Mouse (Mus musculus): ENCODE measurements at regions not wholly inside any gene's neighbourhood (a gene's known extent, or its start where the extent isn't known, plus 50 kb on each side); places are given as distances from the start of the nearest gene placed in this dataset.

- DNase-seq (ENCODE audit: low read depth, low spot score), result no peak
Measured at GRCm38 (mm10) chr6:73401059-73401458, 68.4 kb downstream of the 4931417E11Rik start.

GRCm38 (mm10) chr6:73389301-73389700, 80.2 kb downstream of the 4931417E11Rik start:
- DNase-seq (ENCODE audit: low read depth, low spot score), result no peak

- DNase-seq (ENCODE audit: low read depth, low spot score), result no peak
Measured at GRCm38 (mm10) chr6:73386261-73386660, 83.2 kb downstream of the 4931417E11Rik start.

GRCm38 (mm10) chr6:73379825-73380224, 89.6 kb downstream of the 4931417E11Rik start:
- DNase-seq (ENCODE audit: low read depth, low spot score), result no peak

GRCm38 (mm10) chr6:73377884-73378283, 91.6 kb downstream of the 4931417E11Rik start:
- DNase-seq (ENCODE audit: low read depth, low spot score), result no peak

- no peak for DNase-seq (ENCODE audit: low read depth, low spot score)
Measured at GRCm38 (mm10) chr6:73376291-73376690, 93.2 kb downstream of the 4931417E11Rik start.

- no peak for DNase-seq (ENCODE audit: low read depth, low spot score)
Measured at GRCm38 (mm10) chr6:73372901-73373300, 96.6 kb downstream of the 4931417E11Rik start.

GRCm38 (mm10) chr6:73371866-73372265, 97.6 kb downstream of the 4931417E11Rik start:
- no peak for DNase-seq (ENCODE audit: low read depth, low spot score)

GRCm38 (mm10) chr6:73370901-73371300, 98.6 kb downstream of the 4931417E11Rik start:
- DNase-seq (ENCODE audit: low read depth, low spot score), result no peak

- DNase-seq (ENCODE audit: low read depth, low spot score), result no peak
Measured at GRCm38 (mm10) chr6:73368836-73369141, 100.7 kb downstream of the 4931417E11Rik start.

GRCm38 (mm10) chr6:73368047-73368835, 101.2 kb downstream of the 4931417E11Rik start:
- no peak for DNase-seq (ENCODE audit: low read depth, low spot score)

GRCm38 (mm10) chr6:73367616-73368015, 101.9 kb downstream of the 4931417E11Rik start:
- DNase-seq (ENCODE audit: low read depth, low spot score), result peak; percentile 60

GRCm38 (mm10) chr6:73366626-73367025, 102.8 kb downstream of the 4931417E11Rik start:
- no peak for DNase-seq (ENCODE audit: low read depth, low spot score)

- no peak for DNase-seq (ENCODE audit: low read depth, low spot score)
Measured at GRCm38 (mm10) chr6:73365306-73365705, 104.2 kb downstream of the 4931417E11Rik start.

- DNase-seq (ENCODE audit: low read depth, low spot score), result no peak
Measured at GRCm38 (mm10) chr6:73334995-73335394, 86.8 kb downstream of the Suclg1 start.

GRCm38 (mm10) chr6:73329666-73330065, 81.5 kb downstream of the Suclg1 start:
- DNase-seq (ENCODE audit: low read depth, low spot score), result no peak
